Mouse (Mus musculus) spleen, embryonic (tissue): ENCODE results near the gene Add1.

ENCODE experiments used
- CTCF ChIA-PET: fragments of 350-600 bp; sonication (Branson Sonifier 250); formaldehyde crosslinking; loops from one replicate; lab custom pipeline; 2022; lab: Charles Lee

Gene Add1

GRCm38 (mm10) chr5:34661909-34662308, 88.4 kb downstream of the Add1 start:
- CTCF ChIA-PET, result no interaction called here

GRCm38 (mm10) chr5:34663231-34663630, 89.8 kb downstream of the Add1 start:
- CTCF ChIA-PET, result interaction anchor here (0.5 kb wide), 1 partner anchor 124 kb away, joined by 3 read pairs; no protein-coding TSS in a partner anchor

GRCm38 (mm10) chr5:34669493-34669892, 96.0 kb downstream of the Add1 start:
- CTCF ChIA-PET, result no interaction called here

GRCm38 (mm10) chr5:34670280-34670679, 96.8 kb downstream of the Add1 start:
- CTCF ChIA-PET, result no interaction called here
